Mouse (Mus musculus) stomach, postnatal 0 days (tissue): Measurements from ENCODE around the gene Pold2.

ENCODE experiments used
- CTCF ChIP-seq: IDR thresholded peaks from 2 replicates; pipeline ENCODE4 v1.5.1; 2016; ENCODE audit warnings: antibody characterized with exemption, low read depth, mild to moderate bottlenecking, moderate library complexity
- EP300 ChIP-seq: optimal IDR thresholded peaks from 2 replicates; pipeline ENCODE3; 2016; ENCODE audit warnings: antibody characterized with exemption

- TF ChIP-seq CTCF (no peak), EP300 (no peak)
Observed at GRCm38 (mm10) chr11:5901320-5901719, 23.2 kb upstream of the Pold2 start.
